ENCODE assay signal across 8 mouse cellular contexts in genomic region chr8:122830349-122831061, GRCm38 (mm10). TPM values are rescaled to one million over a fixed set of nuclear protein-coding genes. Genes with fewer than 3 reads are reported as not detected.
DNase-seq lines count a peak whose midpoint lies in the region; ATAC-seq lines count a peak whose summit lies in the region.

No protein-coding gene starts in this region.

- H3K4me3 ChIP-seq in hindbrain, embryonic 15.5 days = no peak overlapping the region

- peak; percentile 87 for ATAC-seq in hindbrain, embryonic 15.5 days (ENCODE audit: low FRiP score, low read depth)

- H3K36me3 ChIP-seq in hindbrain, embryonic 15.5 days = no peaks in the 10 kb centered on the region

- no peak overlapping the region for H3K4me2 ChIP-seq in hindbrain, embryonic 15.5 days

- no peak overlapping the region for H3K9ac ChIP-seq in hindbrain, embryonic 15.5 days

- no peaks in the 10 kb centered on the region for H3K9me3 ChIP-seq in hindbrain, embryonic 15.5 days

- no peak overlapping the region for H3K27ac ChIP-seq in hindbrain, embryonic 15.5 days (replicated peaks)

- peaks cover 11% of the 10 kb centered on the region for H3K4me1 ChIP-seq in hindbrain, embryonic 15.5 days (replicated peaks)

- peak; percentile 95 for DNase-seq in MN1 (ENCODE audit: low spot score)
- peak; percentile 97 for DNase-seq in cerebellum, adult 9-10 months
- peak; percentile 78 to 89 for DNase-seq in frontal cortex, postnatal 10 days (ENCODE audit: low spot score in 2 of 2)
- DNase-seq in layer of hippocampus, postnatal 36 days = peak; percentile 91 to 93
- peak; percentile 95 for DNase-seq in lung, postnatal 36 days
- peak; percentile 77 for DNase-seq in retina, postnatal 7 days (ENCODE audit: low read depth, low spot score)
- peak; percentile 76 to 93 for DNase-seq in urinary bladder, adult 18-20 months (ENCODE audit: low spot score in 2 of 2)

- no peaks in the 10 kb centered on the region for H3K27me3 ChIP-seq in hindbrain, embryonic 15.5 days

- WGBS in hindbrain, embryonic 15.5 days = 42% methylated on average over 8 of the region's 8 CpGs

RNA-seq across cellular contexts. Expression of gene Cdh15, which starts 17.3 kb away (rescaled TPM):
- 1.8 and 2.1 TPM in 2 replicates for polyA plus RNA-seq in hindbrain, embryonic 15.5 days (2015; fragmentation: Nextera tagmentation; extraction: Ambion mirVana)
- total RNA-seq in layer of hippocampus, postnatal 36 days (2021) = 1 to 10 TPM in 1 of 2 experiments, under 1 TPM in 1; 0.88 to 1.2 TPM

RNA-seq across cellular contexts. Expression of gene Acsf3, which starts 55.2 kb away (rescaled TPM):
- 15.6 and 17.1 TPM in 2 replicates for polyA plus RNA-seq in hindbrain, embryonic 15.5 days (2015; fragmentation: Nextera tagmentation; extraction: Ambion mirVana)
- total RNA-seq in layer of hippocampus, postnatal 36 days (2021) = 10 to 100 TPM; 16.2 to 21.9 TPM
